Mouse (Mus musculus) lung, postnatal 25 days (tissue): Measurements from ENCODE around the gene Kcnma1.
A peak's percentile ranks its signal among the peaks of the same experiment; 100 is the strongest.

Source experiments
- DNase-seq: peaks from one replicate; pipeline ENCODE4 v3.0.0; 2022; ENCODE audit warnings: low spot score

Kcnma1 gene

DNA sequence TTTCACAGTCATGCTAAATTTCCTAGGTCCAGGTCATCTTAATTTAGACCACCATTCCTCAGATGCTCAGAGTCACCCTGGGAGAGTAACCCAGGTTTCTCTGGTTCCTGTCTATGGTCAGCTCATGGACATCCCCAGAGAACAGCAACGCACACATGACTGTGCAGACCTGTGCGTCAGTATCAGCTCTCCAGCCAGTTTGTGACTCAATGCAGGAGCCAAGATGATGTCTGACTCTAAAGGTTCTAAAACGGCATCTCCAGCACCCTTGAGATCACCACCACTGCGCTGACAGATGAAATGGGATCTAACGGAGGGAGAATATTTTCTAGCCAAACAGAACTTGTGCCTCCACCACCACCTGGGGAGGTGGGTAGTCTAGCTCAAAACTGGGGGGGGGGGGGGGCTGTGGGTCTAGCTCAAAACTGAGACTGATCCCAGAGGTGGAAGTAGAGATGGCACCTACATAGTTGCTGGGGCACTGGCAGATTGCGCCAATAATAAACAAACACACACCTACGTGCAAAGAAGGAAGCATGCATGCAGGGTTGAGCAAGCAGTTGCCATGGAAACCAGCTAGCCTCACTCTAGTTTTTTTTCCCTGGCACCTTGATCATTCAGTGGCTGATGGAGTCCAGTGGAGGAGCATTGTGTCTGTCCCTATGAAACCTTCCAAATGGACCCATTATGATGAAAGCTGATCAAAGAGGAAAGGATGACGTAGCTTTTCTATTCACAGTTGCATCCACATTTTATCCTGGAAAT, 231.3 kb downstream of the Kcnma1 start:
- no peak for DNase-seq

DNA sequence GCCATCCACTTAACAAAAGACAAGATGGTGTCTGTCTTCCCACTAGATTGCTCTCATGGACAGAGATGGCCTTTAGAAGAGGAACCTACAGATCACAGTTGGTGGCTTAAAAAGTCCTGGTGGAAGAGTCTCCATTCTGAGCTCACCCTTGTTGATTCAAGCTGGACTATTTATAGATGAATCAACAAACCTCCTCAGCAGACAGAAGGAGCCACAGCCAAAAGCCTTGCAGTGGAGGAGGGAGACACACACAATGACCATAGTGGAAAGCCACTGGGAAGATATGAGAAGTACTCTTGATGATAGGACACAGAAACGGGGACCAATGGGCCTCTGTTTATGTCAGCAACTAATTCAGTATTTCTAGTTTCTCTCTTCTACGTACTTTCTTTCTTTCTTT, 239.7 kb downstream of the Kcnma1 start:
- no peak for DNase-seq

DNA sequence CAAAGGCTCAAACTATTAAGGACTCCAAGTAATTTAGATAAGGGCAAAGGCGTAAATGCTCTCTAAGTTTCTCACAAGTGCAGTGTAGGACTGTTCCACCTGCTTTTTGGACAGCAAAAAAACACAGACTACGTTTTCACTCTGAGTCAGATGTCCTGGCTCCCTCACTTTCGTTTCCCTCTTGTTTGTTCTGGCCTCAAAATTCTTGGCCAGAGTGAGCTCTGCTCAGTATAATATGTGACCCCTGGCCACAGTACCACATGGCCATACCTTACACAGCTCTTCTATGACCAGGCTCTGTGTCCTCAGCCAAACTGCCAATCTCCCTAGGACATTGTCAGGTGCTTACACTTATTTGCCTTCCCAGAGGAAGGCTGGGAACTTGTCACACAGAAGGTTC, 241.6 kb downstream of the Kcnma1 start:
- DNase-seq: no peak

DNA sequence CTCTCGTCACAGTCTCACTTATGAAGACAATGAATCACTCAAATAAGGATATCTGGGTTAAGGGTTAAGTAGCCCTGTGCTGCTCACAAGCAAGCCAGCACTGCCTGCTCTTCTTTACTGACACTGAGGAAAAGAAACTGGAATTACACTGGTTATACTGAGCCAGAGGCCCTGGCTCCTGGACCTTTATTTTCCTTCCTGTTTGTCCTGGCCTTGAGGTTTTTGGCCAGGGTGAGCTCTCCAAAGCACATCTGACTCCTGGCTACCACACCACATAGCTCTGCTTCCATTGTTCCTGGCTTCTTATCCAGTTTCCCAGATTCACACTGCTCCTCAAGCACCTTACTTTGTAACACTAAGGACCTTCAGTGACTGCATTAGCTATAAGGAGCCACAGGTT, 242.5 kb downstream of the Kcnma1 start:
- no peak for DNase-seq

DNA sequence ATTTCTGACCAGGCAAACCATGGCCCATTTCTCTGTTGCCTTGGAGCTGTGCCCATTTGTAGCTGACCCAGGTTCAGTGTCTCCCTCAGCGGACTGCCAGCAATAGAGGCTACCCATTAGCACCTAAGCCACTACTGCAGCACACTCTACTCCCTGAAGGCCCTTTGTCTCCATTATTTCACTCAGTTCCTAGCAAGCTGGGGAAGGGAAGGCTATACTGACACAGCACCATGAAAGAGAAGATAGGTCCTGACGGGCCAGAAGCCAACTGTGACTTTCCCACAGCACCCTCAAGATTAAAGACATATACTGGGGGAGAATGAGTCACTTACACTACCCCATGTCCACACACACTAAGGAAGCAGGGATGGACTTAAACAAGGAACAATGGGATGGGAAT, 251.8 kb downstream of the Kcnma1 start:
- DNase-seq: no peak

DNA sequence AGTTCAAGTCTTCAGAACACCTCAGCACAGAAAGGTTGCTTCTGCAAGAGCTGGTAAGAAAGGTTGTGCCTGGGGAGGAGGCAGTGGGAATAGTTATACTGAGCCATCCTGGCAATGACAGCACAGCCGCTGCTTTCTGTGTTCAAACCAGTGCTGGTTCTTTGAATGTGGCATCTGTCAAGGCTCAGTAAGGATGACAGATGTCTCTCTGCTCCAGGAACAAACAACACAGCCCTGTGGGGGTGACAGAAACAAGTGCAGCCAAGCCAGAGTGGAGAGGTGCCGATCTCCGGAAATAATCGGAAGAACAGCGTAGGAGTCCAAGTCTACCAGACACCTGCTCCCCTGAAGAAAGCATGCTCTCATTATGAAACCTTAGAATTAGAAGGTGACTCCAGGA, 254.7 kb downstream of the Kcnma1 start:
- DNase-seq: no peak

DNA sequence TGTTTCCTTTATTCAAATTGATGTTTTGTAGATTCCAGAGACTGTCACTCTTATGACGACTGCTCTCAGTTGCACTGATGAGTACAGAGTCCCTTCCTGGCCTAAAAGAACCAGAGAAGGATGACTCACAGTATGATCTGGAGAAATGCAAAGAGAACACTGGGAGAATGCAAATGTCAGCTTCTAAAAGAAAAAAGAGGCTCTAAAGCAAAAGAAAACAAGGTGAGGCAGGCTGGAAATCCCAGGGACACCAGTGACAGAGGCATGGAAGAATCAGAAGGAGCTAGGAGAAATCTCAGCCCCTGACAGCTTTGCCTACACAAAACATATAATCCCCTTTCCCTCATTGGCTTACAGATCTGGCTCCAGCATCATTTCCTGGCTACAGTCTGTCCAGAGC, 255.9 kb downstream of the Kcnma1 start:
- DNase-seq: no peak

DNA sequence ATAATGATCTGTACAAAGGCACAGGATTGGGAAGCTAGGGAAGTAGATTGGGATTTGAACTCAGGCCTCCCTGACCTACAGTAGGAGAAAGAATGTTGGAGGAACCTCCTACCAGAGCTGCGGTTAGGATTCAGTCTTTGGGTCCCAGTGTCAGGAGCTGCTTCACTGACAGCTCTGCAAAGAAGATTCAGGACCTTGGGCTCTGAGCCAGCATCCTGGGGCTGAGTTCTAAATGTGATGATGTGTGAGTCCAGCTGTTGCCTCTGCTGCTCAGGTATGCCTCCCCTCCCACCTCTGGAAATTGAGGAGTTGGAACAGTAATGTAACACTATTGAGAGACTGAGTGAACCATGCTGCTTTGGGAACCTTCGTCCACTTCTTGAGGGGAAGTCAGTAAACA, 266.3 kb downstream of the Kcnma1 start:
- DNase-seq: no peak

DNA sequence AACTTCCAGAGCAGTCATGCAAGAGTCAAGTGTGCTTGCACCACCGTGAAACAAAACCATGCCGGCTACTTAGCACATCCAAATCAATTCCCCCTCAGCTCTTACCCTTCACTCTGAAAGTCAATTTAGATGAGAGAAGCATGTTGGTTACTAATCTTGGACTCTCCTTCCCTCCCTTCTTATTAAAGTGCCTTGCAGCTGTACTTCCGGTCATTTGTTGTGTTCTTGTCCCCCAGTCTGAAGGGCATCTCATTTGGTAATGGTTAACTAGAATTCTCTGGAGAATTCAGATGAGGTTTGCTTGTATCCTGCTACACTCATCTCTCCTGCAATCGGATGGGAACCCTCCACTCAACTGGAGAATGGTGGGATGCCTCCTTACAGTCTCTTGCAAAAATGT, 267.3 kb downstream of the Kcnma1 start:
- DNase-seq: no peak

DNA sequence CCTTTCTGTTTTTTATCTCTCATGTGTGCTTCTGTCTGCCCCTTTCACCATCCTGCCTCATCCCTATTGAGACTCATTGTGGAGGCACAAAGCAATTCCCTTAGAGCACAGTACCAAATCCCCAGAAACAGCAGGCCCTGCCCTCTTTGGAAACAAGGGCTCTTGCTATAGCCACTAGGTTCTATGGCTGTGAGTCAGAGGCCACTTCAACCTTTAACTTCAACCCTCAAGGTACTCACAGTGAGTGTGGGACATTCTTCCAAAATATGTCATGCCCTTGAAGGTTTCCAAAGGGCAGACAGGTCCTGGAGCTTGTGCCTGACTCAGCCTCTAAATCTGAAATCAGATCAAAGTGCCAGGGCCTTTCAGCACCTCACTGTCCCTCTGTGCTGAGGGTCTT, 272.8 kb downstream of the Kcnma1 start:
- DNase-seq: no peak

DNA sequence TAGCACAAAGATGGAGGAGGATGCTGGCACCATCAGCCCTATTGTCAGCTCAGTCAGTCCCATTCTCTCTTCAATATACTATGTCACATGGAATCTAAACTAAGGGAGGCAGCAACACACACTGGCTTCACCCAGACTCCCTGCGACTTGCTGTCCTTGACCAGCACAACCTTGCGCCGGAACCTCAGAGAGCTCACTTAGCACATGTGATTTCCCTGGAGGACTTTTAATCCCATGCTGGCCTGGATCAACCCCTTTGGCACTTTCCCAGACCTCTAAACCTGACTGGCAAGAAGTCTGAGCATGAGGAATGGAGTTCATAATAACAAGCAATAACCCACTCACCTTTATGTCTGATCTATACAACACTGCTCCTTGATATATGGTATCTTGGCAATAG, 280.1 kb downstream of the Kcnma1 start:
- DNase-seq: no peak

DNA sequence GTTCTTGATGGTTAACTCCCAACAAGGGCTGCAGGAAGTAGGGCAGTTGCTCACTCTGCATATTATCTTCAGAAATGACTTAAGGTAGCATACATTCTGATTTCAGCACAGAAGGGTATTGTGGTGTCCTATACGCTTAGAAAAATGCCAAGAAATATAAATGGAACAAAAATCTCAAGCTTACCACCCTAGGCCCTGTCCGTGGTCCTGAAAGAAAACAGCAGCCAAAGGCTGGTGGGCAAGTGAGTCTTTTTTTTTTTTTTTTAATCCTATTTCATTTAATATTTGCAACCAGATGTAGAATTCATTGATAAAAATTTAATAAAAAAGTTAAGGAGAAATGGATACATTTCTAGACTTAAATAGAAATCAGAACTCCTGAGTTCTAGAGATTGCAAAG, 284.9 kb downstream of the Kcnma1 start:
- DNase-seq: no peak

DNA sequence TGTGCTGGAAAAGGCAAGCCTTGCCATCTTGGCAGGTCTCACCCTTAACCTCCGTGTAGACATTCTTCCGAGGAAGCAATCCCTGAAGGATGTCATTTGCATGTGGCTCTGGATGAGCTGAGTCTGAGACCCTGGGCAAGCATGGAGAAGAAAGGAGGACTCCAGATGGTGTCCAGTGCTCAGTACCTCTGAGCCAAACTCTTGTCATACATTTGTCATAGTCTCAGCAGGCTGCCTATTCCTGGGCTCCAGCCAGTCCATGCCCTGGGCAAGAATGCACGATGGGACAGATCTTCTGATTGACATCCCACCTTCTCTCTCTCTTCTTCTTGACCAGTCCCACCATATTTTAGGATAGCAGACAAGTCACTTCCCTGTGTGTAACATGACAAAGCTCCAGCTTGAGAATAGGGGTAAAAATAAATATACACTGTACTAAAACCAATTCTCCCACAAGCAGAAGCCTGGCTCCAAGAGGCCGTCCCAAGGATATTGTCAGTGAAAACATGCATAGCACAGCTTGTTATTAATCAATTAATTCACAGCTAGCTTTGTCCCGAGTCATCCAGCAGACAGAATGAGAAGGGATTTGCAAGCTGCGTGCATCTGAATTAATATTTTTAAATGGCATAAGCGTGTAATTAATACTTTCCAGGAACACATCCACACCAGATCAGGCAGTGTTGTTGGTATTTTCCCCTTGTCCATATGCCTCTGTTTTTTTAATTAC, 290.4 kb downstream of the Kcnma1 start:
- DNase-seq: no peak

DNA sequence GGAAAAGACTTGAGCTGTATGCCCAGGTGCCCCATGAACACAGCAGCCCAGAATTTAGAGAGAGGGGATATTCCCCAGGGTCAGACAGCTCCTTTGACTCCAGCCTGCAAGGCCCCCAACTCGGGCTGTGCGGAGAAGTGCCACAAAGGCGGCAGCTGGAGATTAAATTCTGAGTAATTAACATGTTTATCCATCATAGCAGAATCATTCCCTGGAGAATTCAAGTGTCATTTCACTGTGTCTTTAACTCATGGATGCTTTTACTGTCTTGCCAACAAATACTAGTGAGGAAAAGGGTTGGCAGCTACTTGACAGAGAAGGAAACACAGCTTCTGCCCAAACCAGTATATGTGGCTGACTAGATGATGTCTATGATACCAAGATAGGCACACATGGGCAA, 295.0 kb downstream of the Kcnma1 start:
- no peak for DNase-seq

DNA sequence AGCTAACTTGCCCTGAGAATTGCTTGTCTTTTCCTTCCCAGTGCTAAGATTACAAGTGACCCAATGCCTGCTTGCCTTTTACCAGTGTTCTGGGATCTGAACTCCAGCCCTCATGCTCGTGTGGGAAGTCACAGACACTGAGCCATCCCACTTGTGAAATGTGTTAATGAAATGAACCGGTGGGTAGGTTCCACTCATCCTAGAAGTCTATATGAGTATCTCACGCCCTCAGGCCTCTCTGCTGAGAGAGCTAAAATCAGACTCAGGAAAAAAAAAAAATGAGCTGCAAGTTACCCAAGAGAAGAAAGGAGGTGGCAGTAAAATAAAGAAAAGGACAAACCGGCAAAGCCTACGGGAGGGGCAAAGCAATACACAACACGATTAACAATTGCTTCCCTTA, 295.6 kb downstream of the Kcnma1 start:
- no peak for DNase-seq

DNA sequence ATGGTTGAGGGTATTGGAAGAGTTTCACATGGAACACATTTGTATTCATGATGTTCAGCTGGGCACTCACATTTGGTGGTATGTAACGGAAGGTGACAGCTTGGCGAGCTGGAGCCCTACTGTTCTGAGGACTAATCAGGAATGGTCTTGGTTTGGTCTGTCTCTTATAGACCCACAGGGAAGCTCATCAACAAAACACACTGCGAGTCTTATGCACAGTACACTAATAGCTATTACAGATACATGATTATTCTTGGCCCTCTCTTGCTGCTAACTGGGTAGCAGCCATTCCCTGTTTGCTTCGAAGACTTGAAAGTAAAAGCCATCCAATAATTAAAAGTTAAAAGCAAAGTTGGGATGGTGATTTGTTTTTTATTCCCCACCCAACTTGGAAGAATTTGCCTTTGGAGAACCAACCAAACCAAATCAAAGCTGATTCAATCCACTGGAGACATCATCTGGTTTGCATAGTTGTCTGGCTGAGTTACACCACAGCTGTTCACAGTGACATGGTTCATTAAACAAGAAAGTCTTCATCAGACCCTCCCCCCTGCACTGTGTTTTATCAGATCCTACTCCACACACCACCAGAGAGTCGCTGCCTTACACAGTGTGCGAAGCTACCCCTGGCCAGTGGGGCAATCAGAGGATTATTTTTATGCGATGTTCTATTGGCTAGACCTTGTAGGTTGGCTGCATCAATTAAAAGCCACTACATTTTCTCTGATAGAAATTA, 299.7 kb downstream of the Kcnma1 start:
- DNase-seq: no peak

DNA sequence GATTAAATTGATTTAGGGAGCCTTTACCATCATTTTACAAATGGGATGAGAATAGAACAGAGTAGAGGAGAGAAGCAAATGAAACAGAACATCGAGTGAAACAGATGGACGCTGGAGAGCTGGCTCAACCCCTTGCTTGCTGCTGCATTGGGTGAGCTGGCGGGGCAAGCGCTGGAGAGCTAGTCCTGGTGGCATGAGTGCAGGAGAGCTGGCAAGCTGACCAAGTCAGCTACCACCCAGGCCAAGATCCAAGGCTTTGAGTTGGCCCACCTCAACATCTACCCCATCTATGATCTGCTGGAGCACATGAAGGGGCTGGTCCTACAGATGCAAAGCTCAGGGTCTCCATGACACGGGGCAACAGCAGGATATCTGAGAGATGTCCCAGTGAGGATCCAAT, 301.4 kb downstream of the Kcnma1 start:
- DNase-seq: no peak

DNA sequence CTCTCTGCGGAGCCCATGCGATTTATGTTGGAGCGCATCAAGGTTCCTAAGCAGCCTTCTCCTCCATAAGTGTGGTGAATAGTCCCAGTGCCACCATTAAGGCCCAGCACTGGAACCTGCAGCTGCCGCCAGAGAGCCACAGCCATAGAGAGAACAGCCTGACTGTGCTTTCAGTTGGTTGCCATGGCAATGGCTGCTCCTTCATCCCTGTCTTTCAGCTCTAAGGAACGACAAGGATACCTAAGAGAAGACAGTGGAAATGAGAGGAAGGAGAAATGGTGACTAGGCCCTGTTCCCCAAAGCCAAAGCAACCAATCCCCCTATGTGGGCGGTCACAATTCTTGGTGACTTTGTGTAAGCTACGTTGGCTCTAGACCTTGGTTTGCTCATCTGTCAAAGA, 303.3 kb downstream of the Kcnma1 start:
- no peak for DNase-seq

DNA sequence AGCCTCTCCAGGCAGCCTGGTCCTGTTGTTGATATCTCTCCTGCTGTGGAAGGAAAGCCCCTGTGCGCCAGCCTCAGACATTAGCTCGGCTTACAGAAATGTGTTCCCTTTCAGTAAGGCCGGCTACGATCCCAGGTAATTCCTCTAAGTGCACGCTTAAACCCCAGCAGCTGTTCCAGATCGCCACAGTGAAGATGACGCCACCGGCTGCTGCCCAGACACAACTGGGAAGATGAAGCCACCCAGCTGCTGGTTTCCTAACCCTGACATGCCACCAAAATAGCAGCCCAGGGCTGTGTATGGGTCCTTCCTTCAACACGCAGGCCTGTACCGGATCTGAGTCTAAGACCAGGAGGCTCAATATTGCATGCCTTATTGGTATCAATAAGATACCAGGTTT, 307.5 kb downstream of the Kcnma1 start:
- peak; percentile 7 for DNase-seq

DNA sequence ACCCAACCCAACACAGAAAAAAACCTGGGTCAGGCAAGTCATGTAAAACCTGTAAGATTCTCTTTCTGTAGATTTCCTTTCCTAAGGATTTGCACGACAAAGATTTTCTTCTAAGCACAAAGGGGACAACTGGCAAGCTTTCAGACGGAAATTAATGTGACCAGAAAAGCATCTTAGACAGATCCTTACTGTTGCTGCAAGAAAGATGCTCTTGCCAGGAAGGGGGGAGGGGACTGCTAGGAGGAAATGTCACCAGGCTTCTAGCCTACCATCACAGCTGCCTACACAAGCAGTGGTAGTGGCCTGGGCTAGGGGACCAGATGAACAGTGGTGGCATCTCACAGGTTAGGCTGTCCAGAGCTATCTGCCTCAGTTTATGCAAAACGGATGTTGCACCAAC, 308.6 kb downstream of the Kcnma1 start:
- no peak for DNase-seq

DNA sequence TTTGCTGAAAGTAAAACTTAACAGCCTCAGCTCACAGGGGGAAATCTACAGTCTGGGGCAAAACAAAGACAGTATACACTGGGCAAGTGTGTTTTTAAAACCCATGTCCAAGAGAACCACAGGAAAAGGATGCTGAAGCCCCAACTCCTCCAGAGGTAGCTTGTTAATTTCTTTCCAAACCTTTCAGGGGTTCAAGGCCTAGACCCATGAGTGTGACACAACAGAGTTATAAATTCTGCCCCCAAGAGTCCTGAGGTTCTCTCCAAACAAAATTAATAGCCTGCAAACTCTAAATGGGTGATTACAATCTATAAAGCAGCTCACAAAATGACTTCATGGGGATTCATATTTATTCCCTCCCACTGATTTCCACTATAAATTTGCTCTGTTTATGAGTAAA, 310.0 kb downstream of the Kcnma1 start:
- DNase-seq: no peak

DNA sequence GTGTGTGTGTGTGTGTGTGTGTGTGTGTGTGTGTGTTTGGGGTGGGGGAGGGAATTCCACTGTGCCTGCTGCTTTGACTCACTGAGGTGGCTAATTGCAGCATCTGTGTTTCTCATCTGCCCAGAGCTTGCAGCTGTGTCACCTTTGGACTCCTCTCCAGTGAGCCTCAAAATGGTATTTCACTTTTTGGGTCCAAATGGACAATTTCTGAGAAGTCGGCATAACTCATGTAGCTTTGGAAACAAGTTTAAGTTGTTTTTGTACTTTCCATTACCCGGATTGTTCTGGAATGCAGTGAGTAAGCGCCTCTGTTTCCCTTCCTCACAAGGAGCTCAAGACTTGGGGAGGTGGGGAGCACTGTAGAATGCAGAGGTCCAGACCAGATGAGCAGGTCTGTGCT, 317.9 kb downstream of the Kcnma1 start:
- DNase-seq: no peak

DNA sequence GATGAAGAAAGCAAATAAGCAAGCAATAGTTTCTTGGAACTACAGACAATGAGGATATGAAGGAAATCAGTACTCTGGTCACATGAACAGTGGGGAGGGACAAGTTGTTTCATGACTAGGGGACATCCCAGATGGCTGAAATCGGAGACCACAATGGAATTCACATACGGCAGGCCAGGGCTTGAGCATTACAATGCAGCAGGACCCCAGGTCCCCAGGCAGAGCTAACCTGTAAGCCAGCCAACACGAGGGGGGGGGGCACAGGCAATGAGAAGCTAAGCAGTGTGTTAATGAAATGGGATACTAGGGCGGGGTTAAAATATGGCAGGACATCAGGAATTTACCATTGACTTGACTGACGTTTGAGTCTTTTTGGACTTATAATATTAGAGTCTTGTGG, 324.6 kb downstream of the Kcnma1 start:
- DNase-seq: no peak
